Mouse (Mus musculus) liver, embryonic 15.5 days (tissue): ENCODE results near the gene Ttc28. TPM values are rescaled to one million over a fixed set of nuclear protein-coding genes. Genes with fewer than 3 reads are reported as not detected.
"Not testable (repeated sequence)": the region's sequence is repeated elsewhere in the genome, so short reads cannot be mapped to it uniquely, and the experiment has no call there.

Experiments
- ATAC-seq: fragments of 200-750 bp; cut with Nextera tagmentation; 2 replicates; pipeline ENCODE4 v1.8.0; 2017; ENCODE audit warnings: moderate number of reproducible peaks, mild to moderate bottlenecking, moderate library complexity; ENCODE audit not compliant: insufficient read depth
- H3K27ac ChIP-seq: fragments of 300-500 bp; sonication (generic); replicated peaks from 2 replicates; pipeline ENCODE4 v1.5.1; 2015; ENCODE audit warnings: mild to moderate bottlenecking, inconsistent platforms
- H3K27me3 ChIP-seq: fragments of 300-500 bp; sonication (generic); 2 replicates; pipeline ENCODE4 v1.6.1; 2015; ENCODE audit warnings: mild to moderate bottlenecking, inconsistent platforms
- H3K36me3 ChIP-seq: fragments of 300-500 bp; sonication (generic); replicated peaks from 2 replicates; pipeline ENCODE4 v1.6.1; 2015; ENCODE audit warnings: moderate library complexity, mild to moderate bottlenecking, inconsistent platforms
- H3K4me1 ChIP-seq: fragments of 300-500 bp; sonication (generic); replicated peaks from 2 replicates; pipeline ENCODE4 v1.6.1; 2015; ENCODE audit warnings: inconsistent platforms
- H3K4me2 ChIP-seq: fragments of 300-500 bp; sonication (generic); 2 replicates; pipeline ENCODE4 v1.6.1; 2015; ENCODE audit warnings: moderate library complexity, mild to moderate bottlenecking, inconsistent platforms
- H3K4me3 ChIP-seq: fragments of 300-500 bp; sonication (generic); replicated peaks from 2 replicates; pipeline ENCODE4 v1.5.1; 2015; ENCODE audit warnings: mild to moderate bottlenecking, inconsistent platforms
- H3K9ac ChIP-seq: fragments of 300-500 bp; sonication (generic); 2 replicates; pipeline ENCODE4 v1.6.1; 2015; ENCODE audit warnings: moderate library complexity, mild to moderate bottlenecking, inconsistent platforms
- H3K9me3 ChIP-seq: fragments of 300-500 bp; sonication (generic); replicated peaks from 2 replicates; pipeline ENCODE4 v1.6.1; 2016; ENCODE audit warnings: inconsistent platforms
- WGBS: fragments of 180-500 bp; shearing (Covaris S2); methylation state at CpG from one replicate; pipeline ENCODE4 v1.1.7; 2015; ENCODE audit warnings: mixed read lengths; ENCODE audit not compliant: insufficient replicate concordance; 5-methylcytosine and 5-hydroxymethylcytosine counted together
- polyA plus RNA-seq: library from polyadenylated mRNA; unstranded; fragments of >200 nt; fragmentation: Nextera tagmentation; extraction: Ambion mirVana; gene quantifications from 2 replicates; pipeline ENCODE4 v1.2.1, GENCODE M21; 2015

The Ttc28 gene
- polyA plus RNA-seq, 1 experiment from 2014 or later = 1.5 TPM

GRCm38 (mm10) chr5:111254362-111254761, 374.8 kb downstream of the Ttc28 start:
- Histone ChIP-seq H3K4me3 (no peak overlapping the region), H3K27ac (no peak overlapping the region), H3K4me2 (no peak overlapping the region), H3K27me3 (no peaks in the 10 kb centered on the region), H3K9me3 (no peaks in the 10 kb centered on the region), H3K9ac (no peak overlapping the region), H3K36me3 (no peaks in the 10 kb centered on the region), H3K4me1 (no peaks in the 10 kb centered on the region)
- ATAC-seq = no peak
- whole genome bisulfite sequencing = 32% methylated on average over 9 of the region's 9 CpGs

GRCm38 (mm10) chr5:111254781-111255180, 375.2 kb downstream of the Ttc28 start:
- no peaks in the 10 kb centered on the region for H3K27me3 ChIP-seq
- H3K27ac ChIP-seq = no peak overlapping the region
- H3K9me3 ChIP-seq = no peaks in the 10 kb centered on the region
- H3K4me3 ChIP-seq = no peak overlapping the region
- no peak overlapping the region for H3K9ac ChIP-seq
- ATAC-seq = no peak
- WGBS = 71% methylated on average over 11 of the region's 11 CpGs
- H3K36me3 ChIP-seq = no peaks in the 10 kb centered on the region
- H3K4me1 ChIP-seq = no peaks in the 10 kb centered on the region
- no peak overlapping the region for H3K4me2 ChIP-seq

GRCm38 (mm10) chr5:111256181-111256580, 376.6 kb downstream of the Ttc28 start:
- 64% methylated on average over 7 of the region's 7 CpGs for WGBS
- Histone ChIP-seq H3K9ac (no peak overlapping the region), H3K36me3 (no peaks in the 10 kb centered on the region), H3K4me1 (no peaks in the 10 kb centered on the region), H3K9me3 (no peaks in the 10 kb centered on the region), H3K27me3 (no peaks in the 10 kb centered on the region), H3K4me3 (no peak overlapping the region), H3K27ac (no peak overlapping the region), H3K4me2 (no peak overlapping the region)
- ATAC-seq = no peak

- 5% methylated on average over 2 of the region's 2 CpGs for whole genome bisulfite sequencing
- Histone ChIP-seq H3K9ac (no peak overlapping the region), H3K4me1 (peaks cover 7% of the 10 kb centered on the region; the same call in 1 of the 2 replicates), H3K36me3 (no peaks in the 10 kb centered on the region), H3K27me3 (no peaks in the 10 kb centered on the region), H3K27ac (no peak overlapping the region), H3K9me3 (no peaks in the 10 kb centered on the region), H3K4me3 (no peak overlapping the region), H3K4me2 (no peak overlapping the region)
- no peak for ATAC-seq
Measured at GRCm38 (mm10) chr5:111257127-111257526, 377.5 kb downstream of the Ttc28 start.

GRCm38 (mm10) chr5:111261162-111261561, 381.6 kb downstream of the Ttc28 start:
- not testable (repeated sequence) for H3K9ac ChIP-seq, H3K36me3 ChIP-seq, H3K4me3 ChIP-seq, H3K4me2 ChIP-seq, H3K27me3 ChIP-seq, H3K27ac ChIP-seq, ATAC-seq, H3K9me3 ChIP-seq
- peaks cover 18% of the 10 kb centered on the region for H3K4me1 ChIP-seq
- WGBS = 67% methylated on average over 1 of the region's 1 CpGs

- ATAC-seq = peak; percentile 37; the same call in 1 of the 2 replicates
- Histone ChIP-seq H3K4me1 (peaks cover 18% of the 10 kb centered on the region), H3K9me3 (no peaks in the 10 kb centered on the region), H3K4me2 (no peak overlapping the region), H3K27me3 (no peaks in the 10 kb centered on the region), H3K4me3 (no peak overlapping the region), H3K36me3 (no peaks in the 10 kb centered on the region), H3K9ac (no peak overlapping the region), H3K27ac (no peak overlapping the region)
- 44% methylated on average over 13 of the region's 13 CpGs for WGBS
Measured at GRCm38 (mm10) chr5:111261733-111262573, 382.4 kb downstream of the Ttc28 start.

- Histone ChIP-seq H3K9me3 (no peaks in the 10 kb centered on the region), H3K36me3 (no peaks in the 10 kb centered on the region), H3K27me3 (no peaks in the 10 kb centered on the region), H3K4me1 (peaks cover 18% of the 10 kb centered on the region), H3K27ac (no peak overlapping the region), H3K4me3 (no peak overlapping the region), H3K4me2 (no peak overlapping the region), H3K9ac (no peak overlapping the region)
- ATAC-seq = no peak
- 28% methylated on average over 11 of the region's 11 CpGs for WGBS
Measured at GRCm38 (mm10) chr5:111262574-111263239, 383.1 kb downstream of the Ttc28 start.

GRCm38 (mm10) chr5:111263370-111263769, 383.8 kb downstream of the Ttc28 start:
- Histone ChIP-seq H3K9me3 (no peaks in the 10 kb centered on the region), H3K27me3 (no peaks in the 10 kb centered on the region), H3K27ac (no peak overlapping the region), H3K4me1 (peaks cover 18% of the 10 kb centered on the region), H3K36me3 (no peaks in the 10 kb centered on the region), H3K9ac (no peak overlapping the region), H3K4me3 (no peak overlapping the region), H3K4me2 (no peak overlapping the region)
- no peak for ATAC-seq
- WGBS = 29% methylated on average over 5 of the region's 5 CpGs

- no peak overlapping the region for H3K9ac ChIP-seq
- WGBS = 67% methylated on average over 7 of the region's 7 CpGs
Measured at GRCm38 (mm10) chr5:111264488-111264887, 384.9 kb downstream of the Ttc28 start.

GRCm38 (mm10) chr5:111266658-111267057, 387.1 kb downstream of the Ttc28 start:
- no peak overlapping the region for H3K9ac ChIP-seq
- peaks cover 16% of the 10 kb centered on the region for H3K4me1 ChIP-seq
- no peak for ATAC-seq
- no peaks in the 10 kb centered on the region for H3K36me3 ChIP-seq
- H3K27ac ChIP-seq = no peak overlapping the region
- no peaks in the 10 kb centered on the region for H3K9me3 ChIP-seq
- no peaks in the 10 kb centered on the region for H3K27me3 ChIP-seq
- H3K4me2 ChIP-seq = no peak overlapping the region
- WGBS = 68% methylated on average over 5 of the region's 5 CpGs
- no peak overlapping the region for H3K4me3 ChIP-seq

More at GRCm38 (mm10) chr5:111264488-111264887, 384.9 kb downstream of the Ttc28 start:
- Histone ChIP-seq H3K4me2 (no peak overlapping the region), H3K36me3 (no peaks in the 10 kb centered on the region), H3K4me1 (peaks cover 18% of the 10 kb centered on the region), H3K27ac (no peak overlapping the region), H3K27me3 (no peaks in the 10 kb centered on the region), H3K9me3 (no peaks in the 10 kb centered on the region), H3K4me3 (no peak overlapping the region)
- no peak for ATAC-seq

GRCm38 (mm10) chr5:111267100-111267499, 387.5 kb downstream of the Ttc28 start:
- Histone ChIP-seq H3K27ac (no peak overlapping the region), H3K4me3 (no peak overlapping the region), H3K4me1 (peaks cover 11% of the 10 kb centered on the region), H3K4me2 (no peak overlapping the region), H3K9me3 (no peaks in the 10 kb centered on the region), H3K9ac (no peak overlapping the region), H3K27me3 (no peaks in the 10 kb centered on the region), H3K36me3 (no peaks in the 10 kb centered on the region)
- WGBS = 29% methylated on average over 3 of the region's 3 CpGs
- no peak for ATAC-seq
